Mouse (Mus musculus): ENCODE data around the gene Cacna1h. TPM values are rescaled to one million over a fixed set of nuclear protein-coding genes. Genes with fewer than 3 reads are reported as not detected.

Cacna1h gene
- polyA plus RNA-seq, 1 experiment from 2014 or later = 3.5 TPM

- WGBS = 36% methylated on average over 5 of the region's 5 CpGs
These were observed 4.3 kb downstream of the Cacna1h start for GRCm38 (mm10) chr17:25429240-25429639.

GRCm38 (mm10) chr17:25427441-25427840, 6.1 kb downstream of the Cacna1h start:
- H3K4me2 ChIP-seq (replicated peaks; ENCODE audit: low read depth, low read length) = no peak overlapping the region
- ATAC-seq (ENCODE audit: low FRiP score, low TSS enrichment) = peak; percentile 77
- peaks cover 78% of the 10 kb centered on the region for H3K4me1 ChIP-seq (ENCODE audit: insufficient read depth, low read length)
- no peak overlapping the region for H3K9ac ChIP-seq (replicated peaks; ENCODE audit: low read length)
- no peak overlapping the region for H3K27ac ChIP-seq (ENCODE audit: low read length)
- WGBS = 15% methylated on average over 10 of the region's 10 CpGs
- H3K4me3 ChIP-seq (ENCODE audit: low read length) = no peak overlapping the region
- H3K9me3 ChIP-seq (ENCODE audit: low read length) = no peaks in the 10 kb centered on the region
- H3K27me3 ChIP-seq (ENCODE audit: insufficient read depth, low read length) = peaks cover 5% of the 10 kb centered on the region; the same call in 1 of the 2 replicates
- no peaks in the 10 kb centered on the region for H3K36me3 ChIP-seq (ENCODE audit: insufficient read depth, low read length)

More at GRCm38 (mm10) chr17:25429240-25429639, 4.3 kb downstream of the Cacna1h start:
- Histone ChIP-seq H3K9ac (replicated peaks; ENCODE audit: low read length) (no peak overlapping the region; the same call in 1 of the 2 replicates), H3K4me1 (ENCODE audit: insufficient read depth, low read length) (peaks cover 82% of the 10 kb centered on the region), H3K36me3 (ENCODE audit: insufficient read depth, low read length) (no peaks in the 10 kb centered on the region), H3K4me3 (ENCODE audit: low read length) (no peak overlapping the region), H3K27ac (ENCODE audit: low read length) (0 out of 2 replicates have a peak overlapping the region, but pooled peaks have one; percentile 43), H3K27me3 (ENCODE audit: insufficient read depth, low read length) (peaks cover 5% of the 10 kb centered on the region), H3K4me2 (replicated peaks; ENCODE audit: low read depth, low read length) (no peak overlapping the region), H3K9me3 (ENCODE audit: low read length) (no peaks in the 10 kb centered on the region)
- ATAC-seq (ENCODE audit: low FRiP score, low TSS enrichment) = no peak

- Histone ChIP-seq H3K9ac (replicated peaks; ENCODE audit: low read length) (no peak overlapping the region), H3K27me3 (ENCODE audit: insufficient read depth, low read length) (no peaks in the 10 kb centered on the region), H3K4me2 (replicated peaks; ENCODE audit: low read depth, low read length) (no peak overlapping the region), H3K36me3 (ENCODE audit: insufficient read depth, low read length) (no peaks in the 10 kb centered on the region), H3K9me3 (ENCODE audit: low read length) (no peaks in the 10 kb centered on the region), H3K4me1 (ENCODE audit: insufficient read depth, low read length) (peaks cover 64% of the 10 kb centered on the region), H3K4me3 (ENCODE audit: low read length) (no peak overlapping the region), H3K27ac (ENCODE audit: low read length) (no peak overlapping the region)
- no peak for ATAC-seq (ENCODE audit: low FRiP score, low TSS enrichment)
- WGBS = 83% methylated on average over 2 of the region's 2 CpGs
These were observed 7.6 kb downstream of the Cacna1h start for GRCm38 (mm10) chr17:25425996-25426395.

- Histone ChIP-seq H3K27ac (ENCODE audit: low read length) (no peak overlapping the region), H3K4me1 (ENCODE audit: insufficient read depth, low read length) (peaks cover 50% of the 10 kb centered on the region), H3K4me2 (replicated peaks; ENCODE audit: low read depth, low read length) (no peak overlapping the region), H3K36me3 (ENCODE audit: insufficient read depth, low read length) (no peaks in the 10 kb centered on the region), H3K9ac (replicated peaks; ENCODE audit: low read length) (no peak overlapping the region), H3K27me3 (ENCODE audit: insufficient read depth, low read length) (no peaks in the 10 kb centered on the region), H3K4me3 (ENCODE audit: low read length) (no peak overlapping the region), H3K9me3 (ENCODE audit: low read length) (no peaks in the 10 kb centered on the region)
- no peak for ATAC-seq (ENCODE audit: low FRiP score, low TSS enrichment)
- 28% methylated on average over 8 of the region's 8 CpGs for WGBS
These were observed 9.0 kb downstream of the Cacna1h start for GRCm38 (mm10) chr17:25424526-25425080.

GRCm38 (mm10) chr17:25420998-25421397, 12.6 kb downstream of the Cacna1h start:
- Histone ChIP-seq H3K9me3 (ENCODE audit: low read length) (no peaks in the 10 kb centered on the region), H3K4me1 (ENCODE audit: insufficient read depth, low read length) (peaks cover 40% of the 10 kb centered on the region), H3K27ac (ENCODE audit: low read length) (no peak overlapping the region), H3K27me3 (ENCODE audit: insufficient read depth, low read length) (no peaks in the 10 kb centered on the region), H3K36me3 (ENCODE audit: insufficient read depth, low read length) (no peaks in the 10 kb centered on the region), H3K4me3 (ENCODE audit: low read length) (no peak overlapping the region), H3K4me2 (replicated peaks; ENCODE audit: low read depth, low read length) (no peak overlapping the region), H3K9ac (replicated peaks; ENCODE audit: low read length) (no peak overlapping the region)
- WGBS = 93% methylated on average over 3 of the region's 3 CpGs
- ATAC-seq (ENCODE audit: low FRiP score, low TSS enrichment) = no peak

- peaks cover 44% of the 10 kb centered on the region for H3K4me1 ChIP-seq (ENCODE audit: insufficient read depth, low read length)
- no peak overlapping the region for H3K4me3 ChIP-seq (ENCODE audit: low read length)
- H3K27ac ChIP-seq (ENCODE audit: low read length) = no peak overlapping the region
- no peak overlapping the region for H3K9ac ChIP-seq (replicated peaks; ENCODE audit: low read length)
- no peak overlapping the region for H3K4me2 ChIP-seq (replicated peaks; ENCODE audit: low read depth, low read length)
- H3K9me3 ChIP-seq (ENCODE audit: low read length) = no peaks in the 10 kb centered on the region
- no peaks in the 10 kb centered on the region for H3K36me3 ChIP-seq (ENCODE audit: insufficient read depth, low read length)
- 46% methylated on average over 9 of the region's 9 CpGs for WGBS
- ATAC-seq (ENCODE audit: low FRiP score, low TSS enrichment) = no peak
- H3K27me3 ChIP-seq (ENCODE audit: insufficient read depth, low read length) = no peaks in the 10 kb centered on the region
These were observed 14.7 kb downstream of the Cacna1h start for GRCm38 (mm10) chr17:25418926-25419325.

- Histone ChIP-seq H3K9me3 (ENCODE audit: low read length) (no peaks in the 10 kb centered on the region), H3K4me1 (ENCODE audit: insufficient read depth, low read length) (peaks cover 41% of the 10 kb centered on the region), H3K36me3 (ENCODE audit: insufficient read depth, low read length) (no peaks in the 10 kb centered on the region), H3K4me3 (ENCODE audit: low read length) (no peak overlapping the region), H3K27ac (ENCODE audit: low read length) (no peak overlapping the region), H3K9ac (replicated peaks; ENCODE audit: low read length) (no peak overlapping the region), H3K27me3 (ENCODE audit: insufficient read depth, low read length) (no peaks in the 10 kb centered on the region), H3K4me2 (replicated peaks; ENCODE audit: low read depth, low read length) (no peak overlapping the region)
- WGBS = 71% methylated on average over 6 of the region's 6 CpGs
- ATAC-seq (ENCODE audit: low FRiP score, low TSS enrichment) = no peak
These were observed 15.6 kb downstream of the Cacna1h start for GRCm38 (mm10) chr17:25417990-25418389.

DNA sequence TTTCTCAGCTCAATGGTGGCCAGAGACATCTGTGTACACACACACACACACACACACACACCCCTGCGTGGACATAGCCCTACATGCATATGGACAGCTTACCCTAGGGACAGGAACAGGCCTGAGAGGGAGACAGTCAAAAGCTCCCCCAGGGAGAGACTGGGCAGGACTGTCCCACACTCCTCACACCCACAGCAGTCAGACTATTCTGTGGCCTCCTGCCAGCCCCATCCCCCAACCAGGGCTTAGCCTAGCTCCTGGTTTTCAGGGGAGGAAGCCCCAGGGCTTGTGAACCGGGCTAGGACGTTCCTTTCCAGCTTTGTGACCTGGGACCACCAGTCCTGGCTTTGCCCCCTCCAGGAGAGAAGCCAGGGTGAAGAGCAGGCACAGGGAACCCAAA, 17.4 kb downstream of the Cacna1h start:
- ATAC-seq (ENCODE audit: low FRiP score, low TSS enrichment) = 0 out of 2 replicates have a peak, but pooled peaks have one; percentile 24
- Histone ChIP-seq H3K4me2 (replicated peaks; ENCODE audit: low read depth, low read length) (no peak overlapping the region), H3K9ac (replicated peaks; ENCODE audit: low read length) (no peak overlapping the region), H3K9me3 (ENCODE audit: low read length) (no peaks in the 10 kb centered on the region), H3K27ac (ENCODE audit: low read length) (peak overlapping the region; percentile 57), H3K27me3 (ENCODE audit: insufficient read depth, low read length) (no peaks in the 10 kb centered on the region), H3K4me1 (ENCODE audit: insufficient read depth, low read length) (peaks cover 43% of the 10 kb centered on the region), H3K4me3 (ENCODE audit: low read length) (no peak overlapping the region), H3K36me3 (ENCODE audit: insufficient read depth, low read length) (no peaks in the 10 kb centered on the region)
- WGBS = 24% methylated on average over 3 of the region's 3 CpGs

DNA sequence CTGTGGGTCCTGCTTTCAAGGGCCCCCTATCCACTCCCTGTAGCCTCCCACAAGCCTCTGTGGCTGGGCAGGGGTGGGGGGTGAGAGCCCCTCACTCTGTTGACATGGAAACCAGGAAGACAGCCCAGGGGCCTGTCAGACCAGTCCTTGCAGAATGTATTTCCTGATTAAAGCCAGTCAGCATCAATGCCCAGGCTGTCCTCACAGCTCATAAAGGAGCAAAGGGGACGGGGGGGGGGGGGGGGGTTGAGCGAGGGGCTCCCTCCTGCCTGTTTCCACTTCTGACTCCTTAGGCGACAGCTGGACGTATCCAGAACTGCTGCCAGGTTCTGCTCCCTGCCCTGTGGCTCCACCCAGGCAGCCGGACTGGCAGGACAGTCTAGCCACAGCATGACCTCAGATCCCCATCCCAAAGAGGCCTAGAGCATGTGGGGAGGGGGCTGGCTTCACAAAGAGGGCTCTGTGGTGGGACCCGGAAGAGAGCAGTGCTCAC, 18.1 kb downstream of the Cacna1h start:
- Histone ChIP-seq H3K27me3 (ENCODE audit: insufficient read depth, low read length) (no peaks in the 10 kb centered on the region), H3K4me3 (ENCODE audit: low read length) (no peak overlapping the region), H3K4me2 (replicated peaks; ENCODE audit: low read depth, low read length) (no peak overlapping the region), H3K9me3 (ENCODE audit: low read length) (no peaks in the 10 kb centered on the region), H3K27ac (ENCODE audit: low read length) (peak overlapping the region; percentile 57), H3K36me3 (ENCODE audit: insufficient read depth, low read length) (no peaks in the 10 kb centered on the region), H3K4me1 (ENCODE audit: insufficient read depth, low read length) (peaks cover 45% of the 10 kb centered on the region), H3K9ac (replicated peaks; ENCODE audit: low read length) (peak overlapping the region; percentile 26; the same call in 1 of the 2 replicates)
- 9% methylated on average over 6 of the region's 6 CpGs for WGBS
- peak; percentile 28 for ATAC-seq (ENCODE audit: low FRiP score, low TSS enrichment)

GRCm38 (mm10) chr17:25414917-25415316, 18.7 kb downstream of the Cacna1h start:
- ATAC-seq (ENCODE audit: low FRiP score, low TSS enrichment) = no peak

More at GRCm38 (mm10) chr17:25414917-25415316, 18.7 kb downstream of the Cacna1h start:
- Histone ChIP-seq H3K36me3 (ENCODE audit: insufficient read depth, low read length) (no peaks in the 10 kb centered on the region), H3K27me3 (ENCODE audit: insufficient read depth, low read length) (no peaks in the 10 kb centered on the region), H3K4me1 (ENCODE audit: insufficient read depth, low read length) (peaks cover 48% of the 10 kb centered on the region), H3K4me2 (replicated peaks; ENCODE audit: low read depth, low read length) (no peak overlapping the region), H3K9me3 (ENCODE audit: low read length) (no peaks in the 10 kb centered on the region), H3K4me3 (ENCODE audit: low read length) (no peak overlapping the region), H3K27ac (ENCODE audit: low read length) (peak overlapping the region; percentile 1; the same call in 1 of the 2 replicates), H3K9ac (replicated peaks; ENCODE audit: low read length) (no peak overlapping the region)
- WGBS = 14% methylated on average over 3 of the region's 3 CpGs

Data from kidney, embryonic 16.5 days (tissue).